Mouse (Mus musculus) adrenal gland, adult 18-20 months (tissue): ENCODE measurements around the gene Mrps24. TPM values are rescaled to one million over a fixed set of nuclear protein-coding genes. Genes with fewer than 3 reads are reported as not detected.

Experiments used
- DNase-seq, 2 experiments: peaks; one replicate each; pipeline ENCODE4 v3.0.0; 2021 to 2022; ENCODE audit warnings: low spot score in 2 of 2
- long read RNA-seq, 2 experiments: library from polyadenylated mRNA; stranded (forward); transcript quantifications; one replicate each; pipeline ENCODE4 v2.0.0; 2021
- total RNA-seq, 2 experiments: library from RNA; stranded (reverse); gene quantifications; 1 replicate in 1 of 2; 2 replicates in 1 of 2; pipeline ENCODE4 v1.2.3; 2021

The Mrps24 gene
- 100 to 1,000 TPM; 127 to 172 TPM for total RNA-seq
- long read RNA-seq, experiment 1, transcript Mrps24-205 (4 exons, 995 nt), result major isoform, 35 of 42 reads
- long read RNA-seq, experiment 1, transcript Mrps24-201 (3 exons, 700 nt), result minor isoform, 5 of 42 reads
- long read RNA-seq, experiment 1, partial matches to known transcripts, result 0 of 42 reads
- long read RNA-seq, experiment 1, other reads (novel, unspliced or antisense), result 1 of 42 reads
- long read RNA-seq, experiment 2, transcript Mrps24-201 (3 exons, 700 nt), result minor isoform, 23 of 262 reads
- long read RNA-seq, experiment 2, transcript Mrps24-203 (3 exons, 503 nt), result minor isoform, 9 of 262 reads
- long read RNA-seq, experiment 2, transcript Mrps24-205 (4 exons, 995 nt), result major isoform, 222 of 262 reads
- long read RNA-seq, experiment 2, partial matches to known transcripts, result 1 of 262 reads
- long read RNA-seq, experiment 2, other reads (novel, unspliced or antisense), result 6 of 262 reads

DNA sequence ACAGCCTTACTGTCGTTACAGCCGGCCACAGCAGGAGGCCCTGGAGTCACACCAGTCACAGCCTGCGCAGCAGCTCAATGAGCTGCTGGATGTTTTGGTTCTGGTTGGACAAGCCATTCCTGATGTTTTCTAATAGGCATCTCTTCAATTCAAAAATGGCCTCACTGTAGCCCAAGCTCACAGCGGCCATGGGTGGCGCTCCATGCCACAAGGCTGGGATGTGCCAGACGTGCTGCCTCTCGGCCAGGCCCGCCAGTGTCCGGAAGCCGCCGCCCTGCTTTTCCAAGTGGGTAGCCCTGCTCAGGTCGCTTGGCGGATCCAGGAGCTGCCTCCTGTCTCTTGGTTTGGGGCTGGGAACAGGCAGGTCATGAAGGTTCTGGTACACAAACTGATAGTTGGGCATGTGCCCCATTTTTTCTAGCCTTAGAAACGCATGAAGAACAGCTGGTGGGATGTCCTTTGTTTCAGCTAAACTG is at the start of gene Mrps24:
TSS of gene Mrps24 (minus strand) at position 51 of the 476 bp plus-strand sequence.
- DNase-seq, result no peak

DNA sequence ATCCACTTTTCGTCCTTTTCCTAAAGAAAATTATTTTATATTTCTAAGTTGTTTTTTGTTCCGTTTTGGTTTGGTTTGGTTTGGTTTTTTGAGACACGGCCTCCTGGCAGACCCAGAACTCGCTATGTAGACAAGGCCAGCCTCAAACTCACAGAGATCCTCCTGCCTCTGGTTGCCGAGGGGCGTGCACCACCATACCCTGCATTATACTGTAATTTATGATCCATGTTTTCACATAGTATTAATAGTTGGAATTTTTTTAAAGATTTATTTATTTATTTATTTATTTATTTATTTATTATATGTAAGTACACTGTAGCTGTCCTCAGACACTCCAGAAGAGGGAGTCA is 47.1 kb upstream of the Mrps24 start:
- DNase-seq, result no peak

- DNase-seq, result peak; percentile 92 to 94
Observed at GRCm38 (mm10) chr11:5761820-5762632, 46.5 kb upstream of the Mrps24 start, which contains the start of gene Urgcp. Gene Urgcp, minus strand, starts transcription at chr11:5762376.

DNA sequence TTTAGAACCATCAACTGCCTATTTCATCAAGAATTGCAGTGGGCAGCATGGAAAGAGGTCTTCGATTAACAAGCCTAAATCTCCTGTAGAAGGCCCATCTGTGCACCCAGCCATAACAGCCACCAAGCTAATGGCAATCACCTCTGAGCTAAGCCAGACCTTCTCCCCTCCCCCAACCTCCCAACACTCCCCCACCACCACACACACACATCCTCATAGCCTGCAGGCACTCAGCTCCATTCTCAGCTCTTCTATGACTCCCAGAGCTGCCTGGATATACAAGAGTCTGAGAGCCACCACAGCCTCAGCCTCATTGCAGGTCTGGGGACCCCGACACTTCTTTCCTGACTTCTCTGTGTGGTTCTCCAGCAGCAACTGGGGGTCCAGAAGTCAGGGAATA is 38.3 kb upstream of the Mrps24 start:
- no peak for DNase-seq

GRCm38 (mm10) chr11:5744951-5745350 is 29.5 kb upstream of the Mrps24 start:
- no peak for DNase-seq

- DNase-seq, result no peak
Observed at GRCm38 (mm10) chr11:5742106-5742505, 26.6 kb upstream of the Mrps24 start.

GRCm38 (mm10) chr11:5740965-5741627 is 25.6 kb upstream of the Mrps24 start:
- DNase-seq, result peak; percentile 82 to 83

- no peak for DNase-seq
Observed at GRCm38 (mm10) chr11:5740599-5740964, 25.1 kb upstream of the Mrps24 start.

- DNase-seq, result no peak
Observed at GRCm38 (mm10) chr11:5739846-5740245, 24.4 kb upstream of the Mrps24 start.

- no peak for DNase-seq
Observed at GRCm38 (mm10) chr11:5738888-5739632, 23.6 kb upstream of the Mrps24 start.

DNA sequence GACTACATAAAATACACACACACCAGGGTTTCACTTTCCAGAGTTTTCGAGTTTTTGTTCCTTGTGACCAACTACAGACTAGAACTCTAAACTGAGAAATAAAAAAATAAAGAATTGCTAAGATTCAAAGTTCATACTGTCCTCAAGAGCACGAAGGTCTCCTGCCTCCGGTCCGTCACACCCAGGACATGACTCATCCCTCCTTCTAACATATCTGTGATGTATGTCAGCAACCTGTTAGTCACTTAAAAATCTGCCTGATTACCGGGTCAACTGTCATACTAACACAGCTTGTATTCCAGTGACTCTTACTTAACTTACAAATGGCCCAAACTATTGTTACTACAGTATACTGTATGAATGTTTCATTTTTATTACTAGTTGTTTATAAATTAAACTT is 21.7 kb upstream of the Mrps24 start:
- no peak for DNase-seq

DNA sequence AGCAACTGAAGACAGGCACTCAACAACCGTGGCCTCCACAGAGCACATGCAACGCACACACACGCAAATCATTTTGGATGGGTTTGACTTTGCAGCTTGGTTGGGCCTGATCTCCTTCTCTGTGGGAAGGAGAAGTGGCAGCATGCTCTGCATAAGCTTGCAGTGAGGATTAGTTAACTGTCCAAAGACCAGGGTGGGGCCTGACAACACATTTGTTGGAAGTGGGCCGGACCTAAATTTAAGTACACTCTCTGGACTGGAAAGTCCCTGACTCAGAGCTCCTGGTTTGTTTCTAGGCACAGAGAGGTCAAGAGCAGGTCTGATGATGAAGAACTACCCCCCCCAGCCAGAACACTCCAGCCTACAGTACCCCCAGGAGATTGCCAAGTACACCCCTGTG is 18.8 kb upstream of the Mrps24 start:
- no peak for DNase-seq

DNA sequence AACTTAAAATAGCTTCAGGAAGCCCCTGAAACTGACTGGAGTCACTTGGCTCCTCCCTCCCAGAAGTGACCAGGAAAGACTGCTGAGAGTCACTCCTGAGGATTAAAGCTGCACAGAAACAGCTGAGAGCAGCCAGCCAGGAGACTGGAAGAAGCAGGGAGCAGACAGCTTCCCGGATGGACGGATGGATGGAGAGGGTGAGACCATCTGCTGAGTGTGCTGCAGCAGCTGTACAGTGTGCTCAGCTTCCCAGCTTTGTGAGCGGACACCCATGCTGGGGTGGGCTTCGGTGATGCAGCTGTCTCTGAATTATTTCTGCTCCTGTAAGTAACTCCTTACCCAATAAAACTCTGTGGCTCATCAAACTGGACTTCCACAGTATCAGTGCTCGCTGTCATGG is 16.9 kb upstream of the Mrps24 start:
- no peak for DNase-seq

DNA sequence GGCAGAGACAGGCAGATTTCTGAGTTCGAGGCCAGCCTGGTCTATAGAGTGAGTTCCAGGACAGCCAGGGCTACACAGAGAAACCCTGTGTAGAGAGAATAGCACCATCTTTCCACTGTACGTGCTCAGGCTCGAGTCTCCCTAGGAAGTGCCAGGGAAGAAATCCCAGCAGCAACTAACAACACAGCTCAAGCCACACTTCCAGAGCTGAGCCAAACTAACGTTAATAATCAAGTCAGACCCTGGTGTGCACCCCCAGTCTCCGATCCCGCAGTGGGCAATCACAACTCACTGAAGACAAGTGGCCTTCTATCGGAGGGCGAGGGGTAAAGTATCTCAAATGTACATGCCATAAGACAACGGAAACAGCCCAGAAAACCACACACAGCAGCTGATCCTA is 14.1 kb upstream of the Mrps24 start:
- DNase-seq, result no peak

GRCm38 (mm10) chr11:5718611-5719354 is 3.3 kb upstream of the Mrps24 start:
- DNase-seq, result no peak

DNA sequence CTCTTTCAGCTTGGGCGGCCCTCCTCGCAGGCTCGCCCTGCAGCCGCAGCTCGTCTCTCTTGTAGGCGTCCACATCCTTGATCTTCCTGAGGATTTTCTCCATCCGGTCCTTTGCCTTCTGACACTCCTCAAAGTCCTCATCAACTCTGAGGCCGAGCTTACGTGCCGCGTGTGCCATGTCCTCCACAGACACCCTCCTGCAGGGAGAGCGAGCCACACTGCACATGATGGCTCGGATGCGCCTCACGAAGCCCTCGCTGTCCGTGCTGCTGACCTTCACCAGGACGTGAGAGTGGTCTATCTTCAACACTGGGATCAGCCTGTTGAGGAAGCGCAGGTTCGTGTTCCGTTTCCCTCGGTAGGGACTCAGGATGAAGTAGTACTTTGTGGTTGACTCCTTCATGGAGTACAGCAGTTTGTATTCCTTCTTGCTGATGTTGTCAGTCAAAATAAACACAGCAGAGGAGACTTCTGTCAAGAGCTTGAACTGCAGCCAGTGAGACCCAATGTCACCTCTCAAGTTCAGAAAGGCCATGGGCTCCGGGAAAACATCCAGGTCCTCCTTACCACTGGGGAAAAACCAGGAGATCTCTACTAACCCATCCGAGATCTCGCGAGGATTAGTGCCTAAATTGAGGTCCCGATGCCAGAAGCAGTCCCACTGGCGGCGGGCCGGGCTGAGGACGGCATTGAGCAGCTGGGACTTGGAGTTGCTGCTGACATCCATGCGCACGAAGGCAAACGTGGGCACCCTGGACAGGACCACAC is 1.6 kb upstream of the Mrps24 start:
- DNase-seq, result no peak

- no peak for DNase-seq
Observed at GRCm38 (mm10) chr11:5716246-5716645, 766 bp upstream of the Mrps24 start.

GRCm38 (mm10) chr11:5715179-5715578 is 301 bp downstream of the Mrps24 start:
- DNase-seq, result no peak
